Mouse (Mus musculus) gastrocnemius, postnatal 25 days (tissue): ENCODE results near the gene Erich3. TPM values are rescaled to one million over a fixed set of nuclear protein-coding genes. Genes with fewer than 3 reads are reported as not detected.
A peak's percentile ranks its signal among the peaks of the same experiment; 100 is the strongest.
"Not testable (repeated sequence)": the region's sequence is repeated elsewhere in the genome, so short reads cannot be mapped to it uniquely, and the experiment has no call there.

Experiments used
- DNase-seq: peaks from one replicate; pipeline ENCODE4 v3.0.0; 2022
- long read RNA-seq, 2 experiments: library from polyadenylated mRNA; stranded (forward); transcript quantifications; one replicate each; pipeline ENCODE4 v2.0.0; 2021
- total RNA-seq, 2 experiments: library from RNA; stranded (reverse); gene quantifications; 1 replicate in 1 of 2; 2 replicates in 1 of 2; pipeline ENCODE4 v1.2.3; 2021

Erich3 gene
- total RNA-seq = not detected
- long read RNA-seq, experiment 1, partial matches to known transcripts = 0 of 1 reads
- long read RNA-seq, experiment 1, other reads (novel, unspliced or antisense) = 1 of 1 reads
- long read RNA-seq, experiment 2 = 0 reads

GRCm38 (mm10) chr3:154663545-154663944 is at the start of gene Erich3:
Gene Erich3, plus strand, starts transcription at chr3:154663859.
- DNase-seq = no peak

- no peak for DNase-seq
Measured at GRCm38 (mm10) chr3:154614771-154615170, 48.9 kb upstream of the Erich3 start.

GRCm38 (mm10) chr3:154615304-154615703 is 48.4 kb upstream of the Erich3 start:
- DNase-seq = no peak

- no peak for DNase-seq
Measured at GRCm38 (mm10) chr3:154616106-154616505, 47.6 kb upstream of the Erich3 start.

DNA sequence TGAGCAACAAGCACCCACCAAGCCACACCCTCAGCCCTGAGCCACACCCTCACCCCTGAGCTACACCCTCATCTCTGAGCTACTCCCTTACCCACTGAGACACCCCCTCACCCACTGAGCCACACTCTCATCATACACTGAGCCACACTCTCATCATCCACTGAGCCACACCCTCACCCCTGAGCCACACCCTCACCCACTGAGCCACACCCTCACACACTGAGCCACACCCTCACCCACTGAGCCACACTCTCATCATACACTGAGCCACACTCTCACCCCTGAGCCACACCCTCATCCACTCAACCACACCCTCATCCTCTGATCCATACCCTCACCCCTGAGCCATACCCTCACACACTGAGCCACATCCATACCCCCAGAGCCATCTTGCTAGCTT is 35.4 kb upstream of the Erich3 start:
- DNase-seq = no peak

GRCm38 (mm10) chr3:154631281-154631680 is 32.4 kb upstream of the Erich3 start:
- not testable (repeated sequence) for DNase-seq

DNA sequence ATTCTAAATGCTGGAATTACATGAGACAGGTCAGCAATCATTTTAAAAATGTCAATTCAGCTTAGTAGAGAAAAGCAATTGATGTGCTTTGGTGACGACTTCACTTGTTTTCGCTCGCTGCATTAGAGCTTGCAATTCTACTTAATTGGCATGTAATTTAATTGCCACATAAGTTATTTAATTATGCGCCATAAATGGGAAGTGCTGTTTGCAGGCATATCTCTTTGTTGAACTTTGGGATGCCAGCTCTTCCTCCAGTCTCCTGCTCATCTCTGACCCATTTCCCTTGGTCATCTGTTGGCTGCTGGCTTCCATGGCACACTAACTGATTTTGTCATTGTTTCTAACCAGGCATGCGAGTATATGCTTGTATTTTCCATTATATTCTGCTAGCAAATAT is 30.6 kb upstream of the Erich3 start:
- no peak for DNase-seq

- DNase-seq = no peak
Measured at GRCm38 (mm10) chr3:154646638-154647442, 16.8 kb upstream of the Erich3 start.

- no peak for DNase-seq
Measured at GRCm38 (mm10) chr3:154647443-154647780, 16.2 kb upstream of the Erich3 start.

- no peak for DNase-seq
Measured at GRCm38 (mm10) chr3:154649411-154650285, 14.0 kb upstream of the Erich3 start.

DNA sequence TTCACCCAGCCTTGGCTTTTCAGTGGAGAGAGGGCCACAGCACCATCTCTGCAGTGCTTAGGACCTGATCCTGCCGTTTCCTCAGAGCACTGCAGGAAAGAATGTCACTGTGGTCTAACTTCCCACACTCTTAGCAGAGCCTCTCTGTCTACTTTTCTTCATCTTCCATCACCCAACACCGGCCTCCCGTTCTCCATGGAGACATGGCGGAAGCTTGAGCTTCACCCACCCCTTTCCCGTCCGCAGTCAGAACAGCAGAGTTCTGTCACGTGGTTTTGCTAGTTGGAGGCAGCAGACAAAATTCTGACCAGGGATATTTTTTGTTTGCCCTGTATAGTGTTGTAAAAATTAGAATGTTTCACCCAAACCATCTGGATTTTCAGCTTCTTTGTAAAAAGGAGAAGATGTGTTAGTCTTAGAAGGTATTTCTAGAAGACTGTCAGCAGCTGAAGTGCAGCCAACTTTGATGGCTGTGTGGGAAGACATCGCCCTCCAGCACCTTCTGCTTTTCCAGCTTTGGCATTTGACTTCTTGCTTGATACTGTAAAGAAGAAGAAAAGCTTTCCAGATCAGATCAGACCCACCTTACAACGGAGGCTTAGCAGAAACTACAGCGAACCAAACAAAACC is 12.4 kb upstream of the Erich3 start:
- no peak for DNase-seq

DNA sequence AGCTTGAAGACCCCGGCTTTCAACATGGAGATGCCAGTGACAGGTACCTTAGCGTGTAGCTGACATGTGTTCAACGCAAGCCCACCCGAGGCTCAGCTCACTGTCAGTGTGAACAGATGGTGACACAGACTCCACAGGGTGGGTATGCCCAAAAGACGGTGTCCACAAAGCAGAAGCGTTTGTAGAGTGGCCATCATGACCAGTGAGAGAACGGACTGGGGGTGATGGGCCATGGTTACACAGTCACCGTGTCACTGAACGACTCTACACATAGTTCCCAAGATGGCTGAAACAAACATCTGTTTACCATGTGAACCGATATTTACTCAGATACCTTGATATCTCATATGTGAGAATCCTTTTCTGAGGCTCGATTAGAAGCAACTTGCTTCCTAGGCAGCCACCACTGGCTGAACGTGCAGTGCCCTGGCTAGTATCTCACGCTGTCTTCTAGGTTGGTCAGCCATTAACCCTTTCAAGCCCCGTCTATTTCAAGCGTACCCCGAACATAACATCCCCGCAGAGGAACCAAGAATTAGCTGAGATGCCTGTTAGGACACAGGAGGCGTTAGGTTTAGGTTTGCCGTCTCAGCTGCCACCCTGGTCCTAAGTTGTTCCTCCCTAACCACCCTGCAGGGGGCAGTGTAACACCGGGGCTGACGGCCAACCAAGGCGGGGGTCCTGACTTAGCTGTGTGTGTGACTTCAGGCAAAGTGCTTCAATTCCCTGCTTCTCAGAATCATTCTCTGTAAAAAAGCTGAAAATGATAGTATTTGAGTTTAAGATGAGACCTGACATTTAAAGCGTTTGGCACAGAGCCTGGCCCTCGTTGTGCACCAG is 10.9 kb upstream of the Erich3 start:
- DNase-seq = no peak

GRCm38 (mm10) chr3:154653454-154653853 is 10.2 kb upstream of the Erich3 start:
- no peak for DNase-seq

DNA sequence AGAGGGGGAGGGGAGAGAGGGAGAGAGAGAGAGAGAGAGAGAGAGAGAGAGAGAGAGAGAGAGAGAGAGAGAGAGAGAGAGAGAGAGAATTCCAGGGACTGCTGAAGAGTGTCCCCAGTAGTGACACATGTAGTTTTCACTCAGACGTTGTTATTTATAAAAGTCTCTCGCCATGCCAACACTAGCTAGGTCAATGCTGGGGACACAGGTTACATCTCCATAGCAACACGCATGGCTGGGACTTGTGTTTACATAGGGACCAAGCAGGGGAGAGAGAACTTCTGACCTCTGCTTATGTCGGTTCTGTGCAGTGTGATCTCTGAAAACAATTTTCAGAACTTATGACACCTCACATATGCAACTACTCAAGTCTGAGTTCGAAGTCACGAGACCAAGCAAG is 9.4 kb upstream of the Erich3 start:
- no peak for DNase-seq

GRCm38 (mm10) chr3:154654901-154655300 is 8.8 kb upstream of the Erich3 start:
- no peak for DNase-seq

DNA sequence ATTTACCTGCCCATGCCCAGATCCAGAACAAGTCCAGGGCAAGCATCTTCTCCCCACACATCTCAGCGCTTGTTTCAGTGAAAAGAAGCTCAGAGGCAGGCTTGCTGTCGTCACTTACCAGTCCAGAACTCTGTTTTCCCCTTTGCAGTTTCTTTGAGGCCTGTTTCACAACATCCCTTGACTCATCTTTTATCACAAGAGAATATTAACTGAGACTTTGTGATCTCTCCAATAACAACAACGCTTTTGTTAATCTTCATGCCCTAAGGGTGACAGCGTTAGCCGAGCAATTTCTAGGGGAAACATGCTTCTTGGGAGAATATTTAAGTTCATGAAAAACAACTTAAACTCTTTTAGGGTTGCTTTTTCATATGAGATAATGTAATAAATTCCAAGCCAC is 7.9 kb upstream of the Erich3 start:
- no peak for DNase-seq

DNA sequence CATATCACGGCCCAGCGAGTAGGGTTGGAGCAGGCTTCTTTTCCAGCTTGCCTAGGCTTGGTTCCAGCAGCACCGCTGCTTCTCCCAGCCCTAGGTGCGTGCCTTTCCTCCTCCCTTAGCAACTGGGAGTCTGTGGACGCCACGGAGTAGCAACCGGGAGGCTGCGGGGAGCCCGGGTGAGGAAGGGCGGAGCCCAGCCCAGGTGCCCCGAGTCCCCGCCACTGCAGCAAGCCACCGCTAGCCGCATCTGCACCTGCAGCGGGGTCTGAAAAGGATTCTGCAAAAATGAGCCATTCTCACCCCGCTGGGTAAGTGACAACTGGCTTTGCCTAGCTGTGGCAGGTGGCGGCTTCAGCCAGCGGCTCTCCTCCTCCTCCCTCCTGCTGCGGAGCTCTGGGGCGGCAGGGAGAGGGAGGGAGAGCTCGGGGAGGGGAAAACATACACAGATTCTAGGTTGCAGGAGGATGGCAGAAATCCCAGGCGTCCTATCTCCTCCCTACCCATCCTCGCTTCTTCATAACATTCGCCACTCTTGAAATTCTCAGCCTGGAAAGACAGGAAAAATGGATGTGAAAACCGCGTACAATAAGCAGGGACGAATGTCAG is 420 bp downstream of the Erich3 start:
- DNase-seq = peak; percentile 19

DNA sequence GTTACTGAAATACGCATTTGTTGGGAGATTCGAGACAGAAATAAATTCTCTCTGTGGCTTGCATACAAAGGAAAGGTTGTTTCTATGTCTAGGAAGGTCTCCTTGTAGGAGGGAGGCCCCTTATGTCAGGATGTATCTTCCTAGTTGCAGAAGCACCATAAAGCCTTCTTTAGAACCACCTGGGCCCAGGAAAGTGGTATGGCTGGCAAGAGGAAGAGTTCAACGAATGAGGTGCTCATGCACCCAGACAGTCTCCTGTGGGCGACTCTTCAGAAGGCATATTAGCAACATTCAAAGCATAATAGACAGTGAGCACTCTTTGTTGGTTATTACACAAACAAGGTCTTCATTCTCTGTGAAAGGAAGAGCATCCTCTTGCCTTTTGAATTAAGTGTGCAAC is 977 bp downstream of the Erich3 start:
- DNase-seq = no peak

GRCm38 (mm10) chr3:154668485-154668884 is 4.8 kb downstream of the Erich3 start:
- no peak for DNase-seq

GRCm38 (mm10) chr3:154670584-154670983 is 6.9 kb downstream of the Erich3 start:
- no peak for DNase-seq

DNA sequence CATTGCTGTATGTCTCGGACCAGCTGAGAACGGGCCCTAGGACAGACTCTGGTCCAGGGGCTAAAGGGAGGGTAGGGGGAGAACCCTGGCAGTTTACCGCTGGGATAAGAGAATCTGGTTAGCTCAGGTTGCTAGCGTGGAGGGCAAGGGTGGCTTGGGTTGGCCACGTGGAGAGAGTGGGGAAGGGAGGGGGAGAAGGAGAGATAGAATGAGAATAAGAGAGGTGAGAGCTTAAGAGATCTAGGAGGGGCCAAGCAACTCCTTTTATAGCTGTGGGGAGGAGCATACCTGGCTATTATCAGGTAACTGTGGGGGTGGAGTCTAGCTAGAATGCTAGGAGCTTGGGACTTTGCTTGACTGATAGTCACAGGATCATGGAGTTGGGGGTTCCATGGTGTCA is 7.4 kb downstream of the Erich3 start:
- DNase-seq = no peak
